Mouse (Mus musculus): Measurements from ENCODE around the gene Pde5a. TPM values are rescaled to one million over a fixed set of nuclear protein-coding genes. Genes with fewer than 3 reads are reported as not detected.
A peak's percentile ranks its signal among the peaks of the same experiment; 100 is the strongest.

Pde5a gene
- 1.9 TPM in 2 replicates for polyA plus RNA-seq (2015; fragmentation: Nextera tagmentation; extraction: Ambion mirVana)

GRCm38 (mm10) chr3:122728852-122729600 lies at the start of gene Pde5a:
TSS of gene Pde5a (plus strand) at chr3:122728947.
- ATAC-seq (replicated peaks): peak; percentile 76
- H3K4me2 ChIP-seq: peak within 1 kb of the TSS; percentile 88
- H3K36me3 ChIP-seq (replicated peaks): no peaks in the 10 kb centered on the region
- peak within 1 kb of the TSS; percentile 82 for H3K27ac ChIP-seq
- H3K9me3 ChIP-seq: no peaks in the 10 kb centered on the region
- peak within 1 kb of the TSS; percentile 60 for H3K9ac ChIP-seq
- no peaks in the 10 kb centered on the region for H3K27me3 ChIP-seq (replicated peaks)
- peak within 1 kb of the TSS; percentile 72 for H3K4me3 ChIP-seq
- under 1% methylated on average over 49 of the region's 49 CpGs for WGBS
- H3K4me1 ChIP-seq: peaks cover 14% of the 10 kb centered on the region

- WGBS: 89% methylated on average over 3 of the region's 3 CpGs
- Histone ChIP-seq H3K36me3 (replicated peaks) (no peaks in the 10 kb centered on the region), H3K4me2 (no peak overlapping the region), H3K27me3 (replicated peaks) (no peaks in the 10 kb centered on the region), H3K9me3 (no peaks in the 10 kb centered on the region), H3K4me1 (no peaks in the 10 kb centered on the region), H3K9ac (no peak overlapping the region), H3K4me3 (no peak overlapping the region), H3K27ac (no peak overlapping the region)
- no peak for ATAC-seq (replicated peaks)
Measured at GRCm38 (mm10) chr3:122680851-122681250, 47.9 kb upstream of the Pde5a start.

- H3K36me3 ChIP-seq (replicated peaks): no peaks in the 10 kb centered on the region
- H3K9ac ChIP-seq: no peak overlapping the region
- H3K4me2 ChIP-seq: no peak overlapping the region
- no peaks in the 10 kb centered on the region for H3K27me3 ChIP-seq (replicated peaks)
- H3K27ac ChIP-seq: no peak overlapping the region
- no peak overlapping the region for H3K4me3 ChIP-seq
- 90% methylated on average over 4 of the region's 4 CpGs for WGBS
- H3K4me1 ChIP-seq: no peaks in the 10 kb centered on the region
- no peak for ATAC-seq (replicated peaks)
- H3K9me3 ChIP-seq: no peaks in the 10 kb centered on the region
Measured at GRCm38 (mm10) chr3:122682352-122682751, 46.4 kb upstream of the Pde5a start.

- no peak for ATAC-seq (replicated peaks)
- no peaks in the 10 kb centered on the region for H3K36me3 ChIP-seq (replicated peaks)
- H3K27ac ChIP-seq: no peak overlapping the region
- no peak overlapping the region for H3K4me3 ChIP-seq
- WGBS: 87% methylated on average over 7 of the region's 7 CpGs
- H3K27me3 ChIP-seq (replicated peaks): no peaks in the 10 kb centered on the region
- H3K9me3 ChIP-seq: no peaks in the 10 kb centered on the region
- H3K4me1 ChIP-seq: no peaks in the 10 kb centered on the region
- H3K4me2 ChIP-seq: no peak overlapping the region
- H3K9ac ChIP-seq: no peak overlapping the region
Measured at GRCm38 (mm10) chr3:122684832-122685231, 43.9 kb upstream of the Pde5a start.

- no peak overlapping the region for H3K27ac ChIP-seq
- no peak for ATAC-seq (replicated peaks)
Measured at GRCm38 (mm10) chr3:122693039-122693438, 35.7 kb upstream of the Pde5a start.

GRCm38 (mm10) chr3:122695870-122696269 lies 32.9 kb upstream of the Pde5a start:
- Histone ChIP-seq H3K4me3 (no peak overlapping the region), H3K4me1 (no peaks in the 10 kb centered on the region), H3K27me3 (replicated peaks) (no peaks in the 10 kb centered on the region), H3K9ac (no peak overlapping the region), H3K4me2 (no peak overlapping the region), H3K9me3 (no peaks in the 10 kb centered on the region), H3K36me3 (replicated peaks) (no peaks in the 10 kb centered on the region), H3K27ac (no peak overlapping the region)
- WGBS: 74% methylated on average over 3 of the region's 3 CpGs
- no peak for ATAC-seq (replicated peaks)

More at GRCm38 (mm10) chr3:122693039-122693438, 35.7 kb upstream of the Pde5a start:
- no peaks in the 10 kb centered on the region for H3K4me1 ChIP-seq
- H3K9ac ChIP-seq: no peak overlapping the region
- WGBS: 86% methylated on average over 3 of the region's 3 CpGs
- no peaks in the 10 kb centered on the region for H3K36me3 ChIP-seq (replicated peaks)
- H3K27me3 ChIP-seq (replicated peaks): no peaks in the 10 kb centered on the region
- no peaks in the 10 kb centered on the region for H3K9me3 ChIP-seq
- no peak overlapping the region for H3K4me3 ChIP-seq
- H3K4me2 ChIP-seq: no peak overlapping the region

- no peaks in the 10 kb centered on the region for H3K9me3 ChIP-seq
- no peak for ATAC-seq (replicated peaks)
- WGBS: 79% methylated on average over 4 of the region's 4 CpGs
- no peak overlapping the region for H3K27ac ChIP-seq
- H3K9ac ChIP-seq: no peak overlapping the region
- no peaks in the 10 kb centered on the region for H3K27me3 ChIP-seq (replicated peaks)
- H3K4me1 ChIP-seq: no peaks in the 10 kb centered on the region
- no peak overlapping the region for H3K4me2 ChIP-seq
- H3K4me3 ChIP-seq: no peak overlapping the region
- H3K36me3 ChIP-seq (replicated peaks): no peaks in the 10 kb centered on the region
Measured at GRCm38 (mm10) chr3:122696672-122697071, 32.1 kb upstream of the Pde5a start.

GRCm38 (mm10) chr3:122704209-122704608 lies 24.5 kb upstream of the Pde5a start:
- Histone ChIP-seq H3K9me3 (no peaks in the 10 kb centered on the region), H3K9ac (no peak overlapping the region)
- no peak for ATAC-seq (replicated peaks)

GRCm38 (mm10) chr3:122705246-122705645 lies 23.5 kb upstream of the Pde5a start:
- Histone ChIP-seq H3K4me3 (no peak overlapping the region), H3K27me3 (replicated peaks) (no peaks in the 10 kb centered on the region), H3K36me3 (replicated peaks) (no peaks in the 10 kb centered on the region), H3K9me3 (no peaks in the 10 kb centered on the region), H3K4me2 (no peak overlapping the region), H3K9ac (no peak overlapping the region), H3K4me1 (no peaks in the 10 kb centered on the region), H3K27ac (no peak overlapping the region)
- WGBS: 79% methylated on average over 7 of the region's 7 CpGs
- ATAC-seq (replicated peaks): no peak

More at GRCm38 (mm10) chr3:122704209-122704608, 24.5 kb upstream of the Pde5a start:
- H3K4me1 ChIP-seq: no peaks in the 10 kb centered on the region
- 12% methylated on average over 6 of the region's 6 CpGs for WGBS
- no peak overlapping the region for H3K4me3 ChIP-seq
- H3K4me2 ChIP-seq: no peak overlapping the region
- H3K27ac ChIP-seq: no peak overlapping the region
- H3K27me3 ChIP-seq (replicated peaks): no peaks in the 10 kb centered on the region
- H3K36me3 ChIP-seq (replicated peaks): no peaks in the 10 kb centered on the region

- H3K4me1 ChIP-seq: no peaks in the 10 kb centered on the region
- no peaks in the 10 kb centered on the region for H3K9me3 ChIP-seq
- H3K4me2 ChIP-seq: no peak overlapping the region
- H3K27ac ChIP-seq: no peak overlapping the region
- no peaks in the 10 kb centered on the region for H3K27me3 ChIP-seq (replicated peaks)
- no peak overlapping the region for H3K4me3 ChIP-seq
- H3K9ac ChIP-seq: no peak overlapping the region
- ATAC-seq (replicated peaks): no peak
- H3K36me3 ChIP-seq (replicated peaks): no peaks in the 10 kb centered on the region
- 70% methylated on average over 6 of the region's 6 CpGs for whole genome bisulfite sequencing
Measured at GRCm38 (mm10) chr3:122708485-122708884, 20.3 kb upstream of the Pde5a start.

- no peak for ATAC-seq (replicated peaks)
- H3K27ac ChIP-seq: no peak overlapping the region
- 86% methylated on average over 3 of the region's 3 CpGs for WGBS
Measured at GRCm38 (mm10) chr3:122710141-122710540, 18.6 kb upstream of the Pde5a start.

GRCm38 (mm10) chr3:122718631-122719030 lies 10.1 kb upstream of the Pde5a start:
- no peaks in the 10 kb centered on the region for H3K27me3 ChIP-seq (replicated peaks)
- H3K9ac ChIP-seq: no peak overlapping the region
- H3K4me3 ChIP-seq: no peak overlapping the region
- no peaks in the 10 kb centered on the region for H3K9me3 ChIP-seq
- no peaks in the 10 kb centered on the region for H3K4me1 ChIP-seq
- H3K4me2 ChIP-seq: no peak overlapping the region
- no peak overlapping the region for H3K27ac ChIP-seq
- ATAC-seq (replicated peaks): no peak
- H3K36me3 ChIP-seq (replicated peaks): no peaks in the 10 kb centered on the region
- 85% methylated on average over 2 of the region's 2 CpGs for WGBS

More at GRCm38 (mm10) chr3:122710141-122710540, 18.6 kb upstream of the Pde5a start:
- Histone ChIP-seq H3K36me3 (replicated peaks) (no peaks in the 10 kb centered on the region), H3K4me2 (no peak overlapping the region), H3K4me3 (no peak overlapping the region), H3K27me3 (replicated peaks) (no peaks in the 10 kb centered on the region), H3K9me3 (no peaks in the 10 kb centered on the region), H3K9ac (no peak overlapping the region), H3K4me1 (no peaks in the 10 kb centered on the region)

GRCm38 (mm10) chr3:122721522-122721921 lies 7.2 kb upstream of the Pde5a start:
- Histone ChIP-seq H3K9me3 (no peaks in the 10 kb centered on the region), H3K27me3 (replicated peaks) (no peaks in the 10 kb centered on the region), H3K4me3 (no peak overlapping the region), H3K4me1 (no peaks in the 10 kb centered on the region), H3K4me2 (no peak overlapping the region), H3K9ac (no peak overlapping the region), H3K36me3 (replicated peaks) (no peaks in the 10 kb centered on the region), H3K27ac (no peak overlapping the region)
- 80% methylated on average over 9 of the region's 9 CpGs for WGBS
- no peak for ATAC-seq (replicated peaks)

Measured in midbrain, embryonic 15.5 days (tissue).